Mouse (Mus musculus) limb, embryonic 12.5 days (tissue): ENCODE measurements at regions not wholly inside any gene's neighbourhood (a gene's known extent, or its start where the extent isn't known, plus 50 kb on each side); places are given as distances from the start of the nearest gene placed in this dataset.

Source experiments
- ATAC-seq: fragments of 200-750 bp; cut with Nextera tagmentation; 2 replicates; pipeline ENCODE4 v1.8.0; 2017; ENCODE audit warnings: low read depth, moderate TSS enrichment; ENCODE audit not compliant: insufficient number of reproducible peaks, insufficient read depth, low FRiP score, low TSS enrichment
- H3K27ac ChIP-seq: fragments of 300-500 bp; sonication (generic); 2 replicates; pipeline ENCODE4 v1.5.1; 2016; ENCODE audit warnings: mild to moderate bottlenecking, moderate library complexity
- H3K27me3 ChIP-seq: fragments of 300-500 bp; sonication (generic); 2 replicates; pipeline ENCODE4 v1.6.1; 2016; ENCODE audit warnings: mild to moderate bottlenecking, moderate library complexity
- H3K36me3 ChIP-seq: fragments of 300-500 bp; sonication (generic); 2 replicates; pipeline ENCODE4 v1.6.1; 2016; ENCODE audit warnings: mild to moderate bottlenecking, moderate library complexity
- H3K4me1 ChIP-seq: fragments of 300-500 bp; sonication (generic); replicated peaks from 2 replicates; pipeline ENCODE4 v1.6.1; 2016
- H3K4me2 ChIP-seq: fragments of 300-500 bp; sonication (generic); 2 replicates; pipeline ENCODE4 v1.6.1; 2016; ENCODE audit warnings: mild to moderate bottlenecking, moderate library complexity
- H3K4me3 ChIP-seq: fragments of 300-500 bp; sonication (generic); replicated peaks from 2 replicates; pipeline ENCODE4 v1.5.1; 2016; ENCODE audit warnings: mild to moderate bottlenecking
- H3K9ac ChIP-seq: fragments of 300-500 bp; sonication (generic); replicated peaks from 2 replicates; pipeline ENCODE4 v1.6.1; 2016; ENCODE audit warnings: mild to moderate bottlenecking, moderate library complexity
- H3K9me3 ChIP-seq: fragments of 300-500 bp; sonication (generic); 2 replicates; pipeline ENCODE4 v1.6.1; 2016; ENCODE audit warnings: mild to moderate bottlenecking, moderate library complexity
- WGBS: fragments of 180-500 bp; shearing (Covaris S2); methylation state at CpG from one replicate; pipeline ENCODE4 v1.1.7; 2016; 5-methylcytosine and 5-hydroxymethylcytosine counted together

DNA sequence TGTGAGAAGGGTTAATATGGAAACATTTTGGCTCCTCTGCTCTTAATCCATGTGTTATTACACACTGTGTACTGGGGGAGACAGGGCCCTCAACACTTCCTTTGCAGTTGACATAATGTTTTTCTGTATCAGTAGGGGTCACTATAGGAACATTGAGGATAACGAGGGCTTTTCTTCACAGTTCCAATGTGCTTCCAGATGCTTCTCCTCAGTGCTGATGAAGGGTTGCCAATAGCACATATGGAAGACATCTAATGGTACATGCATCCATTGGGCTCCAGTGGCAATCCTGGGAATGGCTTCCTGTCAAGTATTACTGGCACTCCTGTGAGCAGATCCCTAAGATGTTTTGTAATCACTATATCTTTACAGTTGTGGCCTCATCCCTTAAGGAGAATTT is 62.1 kb downstream of the Naa11 start:
- no peak for ATAC-seq

DNA sequence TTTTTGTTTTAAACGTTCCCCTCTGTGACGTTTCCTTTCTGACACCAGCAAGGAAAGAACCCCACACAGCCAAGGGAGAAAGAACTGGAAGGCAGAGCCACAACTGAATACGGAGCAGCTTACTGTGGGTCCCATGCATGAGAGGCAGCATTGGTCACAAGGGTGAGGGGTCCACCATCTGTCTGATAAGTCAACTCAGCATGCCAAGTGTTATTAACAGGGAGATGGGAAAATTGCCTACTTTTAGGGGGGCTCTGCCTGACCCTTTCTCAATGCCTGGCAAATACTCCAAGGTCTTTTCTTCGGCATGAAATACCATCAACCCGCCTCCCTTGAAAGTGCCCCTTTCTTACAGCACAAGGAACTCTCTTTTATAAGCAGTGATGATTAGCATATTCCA is 66.3 kb downstream of the Naa11 start:
- no peaks in the 10 kb centered on the region for H3K27me3 ChIP-seq
- H3K9ac ChIP-seq, result no peak overlapping the region
- H3K4me3 ChIP-seq, result no peak overlapping the region
- H3K36me3 ChIP-seq, result no peaks in the 10 kb centered on the region
- no peak overlapping the region for H3K4me2 ChIP-seq
- no peak overlapping the region for H3K27ac ChIP-seq
- 77% methylated on average over 5 of the region's 5 CpGs for WGBS
- H3K9me3 ChIP-seq, result no peaks in the 10 kb centered on the region
- H3K4me1 ChIP-seq, result no peaks in the 10 kb centered on the region; the same call in 1 of the 2 replicates
- no peak for ATAC-seq

More for the DNA sequence above, 62.1 kb downstream of the Naa11 start:
- 18% methylated on average over 1 of the region's 1 CpGs for WGBS
- Histone ChIP-seq H3K4me1 (no peaks in the 10 kb centered on the region; the same call in 1 of the 2 replicates), H3K27ac (no peak overlapping the region), H3K4me2 (no peak overlapping the region), H3K9ac (no peak overlapping the region), H3K9me3 (no peaks in the 10 kb centered on the region), H3K4me3 (no peak overlapping the region), H3K36me3 (no peaks in the 10 kb centered on the region), H3K27me3 (no peaks in the 10 kb centered on the region)

DNA sequence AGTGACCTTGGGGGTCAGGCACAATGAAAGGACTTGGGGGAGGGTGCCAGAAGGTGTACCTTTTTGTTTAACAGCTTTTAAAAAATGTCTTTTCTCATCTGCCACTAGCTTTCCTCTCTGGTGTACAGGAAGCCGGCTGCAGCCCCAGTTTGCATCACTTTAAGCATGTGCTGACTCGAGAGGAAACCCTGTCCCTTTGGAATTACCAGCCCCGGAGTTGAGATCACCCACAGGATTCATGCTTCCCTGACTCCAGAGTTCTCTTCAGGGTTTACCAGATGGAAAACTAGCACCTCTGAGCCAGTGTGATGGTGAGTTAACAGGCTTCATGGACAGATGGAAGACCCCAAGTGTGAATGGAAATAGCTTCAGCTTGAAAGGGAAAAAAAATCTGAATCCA is 68.3 kb downstream of the Naa11 start:
- Histone ChIP-seq H3K4me1 (no peaks in the 10 kb centered on the region; the same call in 1 of the 2 replicates), H3K36me3 (no peaks in the 10 kb centered on the region), H3K27me3 (no peaks in the 10 kb centered on the region), H3K4me2 (no peak overlapping the region), H3K4me3 (no peak overlapping the region), H3K9me3 (no peaks in the 10 kb centered on the region), H3K27ac (no peak overlapping the region), H3K9ac (no peak overlapping the region)
- no peak for ATAC-seq
- 55% methylated on average over 3 of the region's 3 CpGs for WGBS

DNA sequence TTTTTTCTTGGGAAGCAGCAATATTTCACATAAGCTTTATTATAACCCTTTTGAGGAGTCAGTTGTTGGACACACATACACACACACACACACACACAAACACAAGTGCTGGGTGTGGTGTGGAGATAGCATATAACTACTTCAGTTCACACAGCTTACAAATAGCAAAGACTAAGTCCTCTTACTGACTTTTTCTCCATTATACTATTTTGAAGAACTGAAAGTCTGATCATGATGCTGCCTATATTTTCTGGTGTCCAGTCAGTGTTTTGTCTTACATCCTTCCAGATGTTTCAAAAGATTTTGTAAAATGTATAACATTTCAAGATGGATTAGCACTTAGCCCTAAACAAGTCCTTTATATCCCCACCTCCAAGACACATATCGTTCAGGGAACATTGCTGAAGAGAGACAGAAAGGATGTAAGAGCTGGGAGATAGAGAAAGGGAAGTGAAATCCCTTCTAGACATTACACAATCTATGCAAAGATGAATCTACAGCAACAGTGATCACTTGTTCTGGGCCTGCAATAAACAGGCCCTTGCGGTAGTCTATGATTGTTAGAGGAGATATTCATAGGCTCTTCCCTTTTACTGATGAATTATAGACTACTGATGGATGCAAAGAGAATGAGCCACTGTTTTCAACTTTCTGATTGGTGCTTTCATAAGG is 72.2 kb downstream of the Naa11 start:
- Histone ChIP-seq H3K9me3 (no peaks in the 10 kb centered on the region), H3K36me3 (no peaks in the 10 kb centered on the region), H3K27ac (no peak overlapping the region), H3K9ac (no peak overlapping the region), H3K4me3 (no peak overlapping the region), H3K4me1 (no peaks in the 10 kb centered on the region), H3K27me3 (no peaks in the 10 kb centered on the region), H3K4me2 (no peak overlapping the region)
- ATAC-seq, result no peak
- 87% methylated on average over 2 of the region's 2 CpGs for WGBS

DNA sequence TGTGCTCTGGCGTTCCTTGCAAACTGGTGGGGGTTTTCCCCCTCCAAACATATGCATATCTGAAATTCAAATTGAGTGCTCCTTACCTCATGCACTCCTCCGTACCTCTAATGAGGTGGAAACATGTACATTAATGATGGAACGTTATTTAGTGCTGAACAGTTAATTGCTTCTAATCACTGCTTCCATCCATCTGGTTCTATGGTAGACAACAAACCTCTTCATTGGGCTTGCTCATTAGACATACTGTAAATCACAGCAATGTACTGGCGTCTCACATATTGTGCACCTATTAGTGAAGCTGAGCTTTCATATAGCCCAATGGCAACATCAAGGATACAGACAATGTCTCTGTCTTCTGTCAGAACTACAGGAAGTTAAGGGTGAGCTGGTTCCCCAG is 85.3 kb downstream of the Naa11 start:
- no peak overlapping the region for H3K4me2 ChIP-seq
- no peaks in the 10 kb centered on the region for H3K4me1 ChIP-seq
- H3K4me3 ChIP-seq, result no peak overlapping the region
- H3K9ac ChIP-seq, result no peak overlapping the region
- H3K36me3 ChIP-seq, result no peaks in the 10 kb centered on the region
- H3K27me3 ChIP-seq, result no peaks in the 10 kb centered on the region
- 70% methylated on average over 4 of the region's 4 CpGs for WGBS
- no peak overlapping the region for H3K27ac ChIP-seq
- ATAC-seq, result no peak
- no peaks in the 10 kb centered on the region for H3K9me3 ChIP-seq

DNA sequence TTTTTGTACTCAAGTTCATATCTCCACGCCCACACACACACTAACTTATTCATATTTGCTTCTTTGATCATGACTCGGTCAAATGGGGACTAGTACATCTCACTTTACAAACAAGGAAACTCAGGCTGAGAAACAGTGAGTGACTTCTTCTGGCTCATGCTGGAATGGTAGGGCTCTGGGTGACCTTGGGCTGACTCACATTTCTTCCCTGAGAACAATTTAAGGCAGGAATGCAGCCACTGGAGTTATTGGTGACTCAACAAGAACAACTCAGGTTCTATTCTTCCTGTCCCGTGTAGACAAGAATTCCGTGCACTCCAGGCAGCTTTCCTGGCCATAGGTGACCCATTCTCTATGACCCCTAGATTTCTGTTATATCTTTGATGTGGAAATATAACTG is 87.3 kb downstream of the Naa11 start:
- Histone ChIP-seq H3K4me1 (0 out of 2 replicates have a peak, but pooled peaks cover 3% of the 10 kb centered on the region), H3K9ac (no peak overlapping the region), H3K4me3 (no peak overlapping the region), H3K36me3 (no peaks in the 10 kb centered on the region), H3K9me3 (no peaks in the 10 kb centered on the region), H3K4me2 (no peak overlapping the region), H3K27me3 (no peaks in the 10 kb centered on the region), H3K27ac (no peak overlapping the region)
- ATAC-seq, result no peak
- 83% methylated on average over 4 of the region's 4 CpGs for WGBS

DNA sequence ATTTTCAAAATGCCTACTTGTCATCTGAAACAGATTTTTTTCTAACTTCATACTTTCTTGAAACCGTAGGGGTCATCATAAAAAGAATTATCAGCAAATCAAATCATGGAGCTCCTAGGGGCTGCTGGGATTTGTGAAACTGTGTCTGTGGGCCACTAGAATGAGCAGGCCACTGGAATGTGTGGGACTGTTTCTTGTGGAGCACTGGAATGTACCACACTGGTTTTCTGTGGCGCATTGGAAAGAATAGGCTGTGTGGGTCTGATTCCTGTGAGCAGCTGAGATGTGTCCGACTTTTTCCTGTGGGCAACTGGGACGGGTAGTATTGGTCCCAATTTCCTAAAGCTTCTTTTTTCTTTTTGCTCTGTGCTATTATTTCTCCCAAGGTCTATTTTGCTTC is 90.6 kb downstream of the Naa11 start:
- H3K9ac ChIP-seq, result no peak overlapping the region

DNA sequence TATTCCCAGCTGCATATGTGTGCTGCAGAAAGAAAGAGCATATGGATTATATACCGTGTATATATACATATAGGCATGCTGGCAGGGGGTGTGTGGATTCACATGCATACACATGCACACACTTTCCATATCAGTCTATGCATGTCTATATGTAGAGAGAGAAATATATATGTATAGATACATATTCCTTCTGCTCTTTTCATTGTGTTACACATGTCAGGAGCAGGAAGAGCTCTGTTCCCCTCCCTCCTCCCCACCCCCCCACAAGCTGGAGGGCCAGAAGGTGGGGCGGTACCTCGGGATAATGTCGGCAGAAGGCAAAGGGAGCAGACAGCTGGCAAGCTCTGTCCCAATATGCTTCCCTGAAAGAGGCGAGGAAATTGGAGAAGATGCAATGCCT is 91.3 kb downstream of the Naa11 start:
- no peaks in the 10 kb centered on the region for H3K27me3 ChIP-seq
- H3K4me1 ChIP-seq, result 0 out of 2 replicates have a peak, but pooled peaks cover 3% of the 10 kb centered on the region
- H3K4me3 ChIP-seq, result no peak overlapping the region
- no peak overlapping the region for H3K9ac ChIP-seq
- H3K27ac ChIP-seq, result no peak overlapping the region
- H3K9me3 ChIP-seq, result no peaks in the 10 kb centered on the region
- no peaks in the 10 kb centered on the region for H3K36me3 ChIP-seq
- H3K4me2 ChIP-seq, result no peak overlapping the region
- ATAC-seq, result no peak
- WGBS, result 53% methylated on average over 5 of the region's 5 CpGs

More for the DNA sequence above, 90.6 kb downstream of the Naa11 start:
- Histone ChIP-seq H3K27ac (no peak overlapping the region), H3K4me1 (0 out of 2 replicates have a peak, but pooled peaks cover 3% of the 10 kb centered on the region), H3K27me3 (no peaks in the 10 kb centered on the region), H3K36me3 (no peaks in the 10 kb centered on the region), H3K9me3 (no peaks in the 10 kb centered on the region), H3K4me3 (no peak overlapping the region), H3K4me2 (no peak overlapping the region)
- 74% methylated on average over 4 of the region's 4 CpGs for WGBS
- ATAC-seq, result no peak

DNA sequence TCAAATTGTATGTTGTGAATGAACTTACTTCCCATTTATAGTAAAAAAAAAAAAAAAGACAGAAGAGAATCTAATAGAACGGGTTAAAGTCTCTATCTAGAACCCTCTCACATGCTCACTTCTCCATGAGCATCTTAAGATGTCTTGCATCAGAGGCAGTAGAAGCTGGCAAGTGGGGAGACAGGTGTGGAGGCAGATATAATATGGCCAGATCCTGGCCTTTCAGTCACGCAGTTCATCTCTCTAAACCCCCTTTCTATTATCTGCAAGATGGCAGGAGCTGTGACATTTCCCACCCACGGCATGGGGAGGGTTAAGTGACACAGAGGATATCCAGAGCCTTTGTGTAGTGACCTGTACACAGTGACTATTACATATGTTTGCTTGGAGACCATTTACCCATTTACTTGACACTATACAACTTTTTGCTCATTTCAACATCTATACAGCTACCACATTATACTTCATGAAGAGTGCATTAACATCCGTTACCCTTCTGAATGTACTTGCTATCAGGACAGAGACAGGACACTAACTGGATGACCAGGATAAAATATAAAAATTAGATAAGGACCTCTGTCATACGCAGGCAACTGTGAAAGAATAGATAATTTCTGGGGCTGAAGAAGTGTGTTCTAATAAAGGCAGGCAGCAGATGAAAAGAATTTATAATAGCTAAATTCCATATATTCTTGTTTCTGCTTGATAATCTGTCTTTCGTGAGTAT is 91.9 kb downstream of the Naa11 start:
- 0 out of 2 replicates have a peak, but pooled peaks cover 3% of the 10 kb centered on the region for H3K4me1 ChIP-seq
- 87% methylated on average over 6 of the region's 6 CpGs for WGBS

DNA sequence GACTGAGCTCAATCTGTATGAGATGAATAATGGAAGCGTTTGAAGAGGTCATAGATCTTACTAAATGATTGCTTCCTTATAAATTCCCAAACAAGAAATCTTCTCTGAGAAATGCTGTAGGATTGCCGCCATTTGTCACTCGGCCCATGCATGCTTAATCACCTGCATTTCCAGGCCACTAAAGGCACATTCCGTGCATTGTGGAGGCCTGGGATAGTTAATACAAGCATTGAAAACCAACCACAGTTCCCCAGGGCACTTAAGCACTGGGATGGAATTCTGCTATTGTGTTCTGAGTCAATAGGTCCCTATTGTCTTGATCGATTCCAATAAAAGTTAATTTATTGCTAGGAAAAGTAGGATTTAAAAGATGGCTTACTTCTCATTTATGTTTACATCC is 92.5 kb downstream of the Naa11 start:
- no peak overlapping the region for H3K27ac ChIP-seq
- no peak overlapping the region for H3K9ac ChIP-seq
- H3K36me3 ChIP-seq, result no peaks in the 10 kb centered on the region
- WGBS, result 79% methylated on average over 5 of the region's 5 CpGs
- H3K4me3 ChIP-seq, result no peak overlapping the region
- 0 out of 2 replicates have a peak, but pooled peaks cover 3% of the 10 kb centered on the region for H3K4me1 ChIP-seq
- H3K9me3 ChIP-seq, result no peaks in the 10 kb centered on the region
- no peak for ATAC-seq
- no peak overlapping the region for H3K4me2 ChIP-seq
- no peaks in the 10 kb centered on the region for H3K27me3 ChIP-seq

More for the DNA sequence above, 91.9 kb downstream of the Naa11 start:
- no peak overlapping the region for H3K27ac ChIP-seq
- ATAC-seq, result no peak
- H3K36me3 ChIP-seq, result no peaks in the 10 kb centered on the region
- H3K27me3 ChIP-seq, result no peaks in the 10 kb centered on the region
- H3K9ac ChIP-seq, result no peak overlapping the region
- no peaks in the 10 kb centered on the region for H3K9me3 ChIP-seq
- H3K4me3 ChIP-seq, result no peak overlapping the region
- no peak overlapping the region for H3K4me2 ChIP-seq

DNA sequence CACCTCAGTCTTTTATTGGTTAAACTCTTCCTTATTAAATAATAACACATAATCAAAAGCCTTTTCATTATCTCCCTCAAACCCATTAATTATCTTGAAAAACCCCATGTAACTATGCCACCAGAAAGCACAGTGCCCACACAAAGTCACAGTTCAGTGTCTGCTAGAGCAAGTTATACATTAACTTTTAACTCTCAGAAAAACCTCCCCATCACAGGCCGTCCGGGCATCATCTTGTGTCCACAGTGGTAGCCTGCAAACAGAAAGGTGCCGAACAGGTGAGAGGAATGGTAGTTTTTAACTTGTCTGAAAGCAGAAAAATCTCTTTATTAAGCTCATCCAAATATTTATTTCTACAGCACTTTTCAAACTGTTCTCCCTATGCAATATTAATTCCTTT is 96.0 kb downstream of the Naa11 start:
- Histone ChIP-seq H3K27ac (no peak overlapping the region), H3K4me2 (no peak overlapping the region), H3K4me1 (0 out of 2 replicates have a peak, but pooled peaks cover 3% of the 10 kb centered on the region), H3K9ac (no peak overlapping the region), H3K4me3 (no peak overlapping the region), H3K36me3 (no peaks in the 10 kb centered on the region), H3K9me3 (no peaks in the 10 kb centered on the region), H3K27me3 (no peaks in the 10 kb centered on the region)
- 91% methylated on average over 3 of the region's 3 CpGs for WGBS
- no peak for ATAC-seq
